Mouse (Mus musculus): ENCODE measurements around the gene Calml4.

Calml4 gene

DNA sequence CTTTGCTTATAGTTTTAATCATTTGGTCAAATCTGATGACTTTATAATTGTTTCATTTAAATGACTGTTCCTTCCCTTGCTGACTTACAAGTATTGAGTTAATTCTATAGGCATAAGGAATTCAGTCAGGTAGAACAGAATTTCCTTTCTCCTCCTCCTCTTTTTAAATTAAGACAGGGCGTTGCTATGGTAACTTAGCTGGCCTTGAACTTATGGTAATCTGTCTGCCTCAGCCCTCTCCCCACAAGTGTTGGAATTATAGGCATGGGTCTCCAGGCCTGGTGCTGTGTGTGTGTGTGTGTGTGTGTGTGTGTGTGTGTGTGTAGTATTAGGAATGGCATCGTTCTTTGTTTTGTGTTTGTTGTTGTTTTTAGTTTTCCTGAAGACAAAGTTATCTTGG, 43.9 kb downstream of the Calml4 start:
- DNase-seq (ENCODE audit: low read depth, low spot score): no peak

GRCm38 (mm10) chr9:62903841-62904240, 46.0 kb downstream of the Calml4 start:
- no peak for DNase-seq (ENCODE audit: low read depth, low spot score)

DNA sequence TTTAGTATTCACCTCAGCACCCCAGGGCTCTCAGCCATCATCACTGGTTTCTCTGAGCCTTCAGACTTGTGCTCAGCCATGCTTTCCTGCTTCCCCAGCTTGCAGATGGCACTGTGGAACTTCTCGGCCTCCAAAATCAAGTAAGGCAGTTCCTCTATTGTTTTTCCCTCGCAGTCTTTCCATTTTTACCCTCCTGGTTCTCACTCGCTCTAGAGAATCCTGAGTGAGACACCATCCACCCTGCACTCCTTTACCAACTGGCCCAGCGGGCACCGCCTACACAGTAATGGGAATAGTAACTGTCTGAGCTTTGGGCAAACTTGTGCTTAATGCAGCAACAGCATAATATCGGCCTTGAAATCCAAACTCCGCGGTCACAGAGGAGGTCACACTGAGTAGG, 47.2 kb downstream of the Calml4 start:
- DNase-seq (ENCODE audit: low read depth, low spot score): no peak

DNA sequence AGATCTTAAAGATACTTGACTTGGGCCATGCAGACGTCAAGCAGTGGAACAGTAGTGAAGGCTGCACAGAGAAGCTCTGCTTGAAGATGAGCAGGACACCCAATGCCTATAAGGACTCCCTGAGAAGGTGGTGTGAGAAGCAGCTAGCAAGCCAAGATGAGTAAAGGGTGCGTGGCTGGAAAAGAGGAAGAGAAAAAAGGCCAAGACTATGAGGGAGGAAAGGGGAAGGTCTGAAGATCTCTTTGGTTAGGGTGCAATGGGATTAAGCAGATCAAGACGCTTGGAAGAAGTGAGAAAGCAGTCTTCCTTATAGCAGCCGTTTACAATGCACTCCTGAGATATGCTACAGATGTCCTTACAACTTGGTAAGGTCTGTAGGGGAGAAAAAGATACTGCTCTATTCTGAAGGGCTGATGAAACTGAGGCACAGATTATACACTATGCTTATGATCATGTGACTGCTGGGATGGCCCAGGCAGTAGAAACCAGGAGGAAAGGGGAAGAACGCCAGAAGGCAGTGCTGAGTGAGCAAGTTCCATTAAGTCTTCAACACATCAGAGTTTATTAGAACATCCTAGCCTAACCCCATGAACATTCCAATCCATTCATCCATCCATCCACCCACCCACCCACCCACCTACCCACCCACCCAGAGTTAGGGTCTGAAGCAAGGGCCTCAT, 55.6 kb downstream of the Calml4 start:
- DNase-seq (ENCODE audit: low read depth, low spot score): no peak

DNA sequence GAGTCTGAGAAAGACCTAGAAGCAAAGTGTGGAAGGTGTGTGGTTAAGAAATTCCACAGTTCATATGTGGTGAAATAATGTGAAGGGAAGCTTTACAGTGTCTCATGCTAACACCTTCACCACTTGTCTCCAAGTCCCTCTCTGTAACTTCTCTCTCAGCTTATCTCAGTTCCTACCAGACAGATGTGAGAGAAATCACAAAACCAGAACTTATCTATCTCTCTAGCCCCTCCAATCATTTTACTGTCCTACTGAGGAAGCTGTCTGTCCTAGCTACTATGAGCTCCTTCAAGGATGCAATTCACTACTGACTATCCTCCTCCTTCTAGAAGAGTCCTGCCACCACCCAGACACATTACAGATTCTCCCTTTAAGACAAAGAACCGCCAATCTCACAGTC, 59.2 kb downstream of the Calml4 start:
- DNase-seq (ENCODE audit: low read depth, low spot score): no peak

DNA sequence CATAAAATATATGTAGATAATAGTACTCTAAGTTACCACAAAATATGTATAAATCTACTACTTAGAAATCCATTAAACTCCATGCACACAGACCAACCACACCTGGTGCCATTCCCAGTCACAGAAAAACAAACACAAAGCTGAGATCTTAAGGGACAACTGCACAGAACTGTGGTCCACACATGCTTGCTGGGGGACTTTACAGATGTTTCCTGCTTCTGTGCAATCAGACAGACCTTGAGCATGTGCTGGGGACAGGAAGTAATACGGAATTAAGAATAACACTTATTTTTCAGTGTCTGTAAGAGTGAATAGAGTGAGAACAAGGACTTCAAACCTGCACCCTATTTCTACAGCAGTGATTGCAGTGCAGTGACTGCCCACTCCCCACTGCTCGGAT, 63.0 kb downstream of the Calml4 start:
- DNase-seq (ENCODE audit: low read depth, low spot score): no peak

DNA sequence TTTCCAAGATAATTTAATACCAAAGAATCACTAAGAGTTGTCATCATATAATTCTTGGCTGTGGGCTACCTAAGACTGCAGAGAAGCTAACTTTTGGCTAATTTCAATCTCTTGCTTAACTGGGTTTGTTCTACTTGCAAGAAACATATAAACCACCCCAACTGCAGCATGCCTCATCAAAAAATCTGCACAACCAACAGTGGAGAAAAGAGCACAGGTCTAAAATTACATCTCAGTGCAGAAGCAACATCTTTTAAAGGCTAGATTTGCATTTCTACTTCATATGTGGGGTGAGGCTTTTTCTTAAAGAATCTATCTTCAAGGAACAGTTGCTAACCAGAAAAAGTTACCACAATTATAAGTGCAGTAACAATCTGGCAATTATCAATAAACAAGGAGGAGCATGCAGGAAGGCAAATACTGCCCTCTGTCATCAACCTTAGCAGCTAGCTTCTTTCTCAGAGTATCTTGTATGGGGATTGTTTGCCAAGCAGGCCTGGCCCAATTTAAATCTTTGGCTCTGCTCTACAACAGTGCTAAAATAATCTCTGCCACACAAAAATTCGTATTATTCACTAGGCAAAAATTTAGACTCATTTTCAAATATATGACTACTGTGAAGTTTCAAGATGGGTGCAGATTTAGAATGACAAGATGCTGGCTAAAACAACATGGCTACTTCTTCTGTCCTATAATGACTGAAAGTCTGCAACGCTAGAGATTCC, 67.2 kb downstream of the Calml4 start:
- no peak for DNase-seq (ENCODE audit: low read depth, low spot score)

All from CD4-positive helper T cell, adult 2 months (primary cell).